13 mouse cellular contexts compared by ENCODE assay signal in genomic region chr4:150743508-150743907, GRCm38 (mm10).
DNase-seq lines count a peak whose midpoint lies in the region; ATAC-seq and TF ChIP-seq lines count a peak whose summit lies in the region.
"Had no signal": no experiment of that assay in that cellular context is flagged by ENCODE, and none has a peak within 500 bp of the region (broad histone marks: within the 10 kb centered on the region; RNA-seq: fewer than 3 reads in every experiment).

No protein-coding gene starts in this region.

- H3K4me3 ChIP-seq in forebrain, embryonic 13.5 days = no peak overlapping the region
- no peak overlapping the region for H3K4me3 ChIP-seq in forebrain, embryonic 14.5 days (ENCODE audit: low read depth, low read length)
- no peak overlapping the region for H3K4me3 ChIP-seq in midbrain, embryonic 10.5 days
- H3K4me3 ChIP-seq in midbrain, embryonic 11.5 days (ENCODE audit: low read depth, low read length) = no peak overlapping the region
- H3K4me3 ChIP-seq in liver, postnatal 0 days (ENCODE audit: low read depth, low read length) = no peak overlapping the region
- H3K4me3 ChIP-seq: midbrain, embryonic 12.5 days had no signal

- H3K27me3 ChIP-seq in forebrain, embryonic 13.5 days = no peaks in the 10 kb centered on the region
- H3K27me3 ChIP-seq in forebrain, embryonic 14.5 days (replicated peaks; ENCODE audit: control insufficient read depth, insufficient read depth, low read length) = no peaks in the 10 kb centered on the region
- no peaks in the 10 kb centered on the region for H3K27me3 ChIP-seq in midbrain, embryonic 10.5 days (ENCODE audit: low read depth, poor library complexity, severe bottlenecking)
- no peaks in the 10 kb centered on the region for H3K27me3 ChIP-seq in midbrain, embryonic 11.5 days (ENCODE audit: control insufficient read depth, insufficient read depth, low read length)
- H3K27me3 ChIP-seq in liver, postnatal 0 days (ENCODE audit: insufficient read depth, low read length) = no peaks in the 10 kb centered on the region
- H3K27me3 ChIP-seq: midbrain, embryonic 12.5 days had no signal

- TF ChIP-seq EP300 in liver, postnatal 0 days (IDR thresholded peaks at IDR 0.05; ENCODE audit: low read depth) = no peak

- no peaks in the 10 kb centered on the region for H3K9me3 ChIP-seq in forebrain, embryonic 13.5 days (replicated peaks)
- H3K9me3 ChIP-seq in forebrain, embryonic 14.5 days (replicated peaks; ENCODE audit: control insufficient read depth, low read length) = no peaks in the 10 kb centered on the region
- H3K9me3 ChIP-seq in midbrain, embryonic 10.5 days (replicated peaks) = no peaks in the 10 kb centered on the region
- no peaks in the 10 kb centered on the region for H3K9me3 ChIP-seq in midbrain, embryonic 11.5 days (ENCODE audit: control insufficient read depth, low read length)
- no peaks in the 10 kb centered on the region for H3K9me3 ChIP-seq in liver, postnatal 0 days (ENCODE audit: low read length)
- H3K9me3 ChIP-seq: midbrain, embryonic 12.5 days had no signal

- H3K9ac ChIP-seq in forebrain, embryonic 13.5 days = no peak overlapping the region
- no peak overlapping the region for H3K9ac ChIP-seq in forebrain, embryonic 14.5 days (ENCODE audit: low read length)
- H3K9ac ChIP-seq in midbrain, embryonic 11.5 days (ENCODE audit: low read length) = no peak overlapping the region
- H3K9ac ChIP-seq in liver, postnatal 0 days (replicated peaks) = no peak overlapping the region
- H3K9ac ChIP-seq: midbrain, embryonic 12.5 days had no signal

- H3K4me1 ChIP-seq in forebrain, embryonic 13.5 days = peaks cover 11% of the 10 kb centered on the region; the same call in 1 of the 2 replicates
- peaks cover 5% of the 10 kb centered on the region; the same call in 1 of the 2 replicates for H3K4me1 ChIP-seq in forebrain, embryonic 14.5 days (ENCODE audit: control insufficient read depth, insufficient read depth, low read length)
- peaks cover 34% of the 10 kb centered on the region for H3K4me1 ChIP-seq in midbrain, embryonic 10.5 days
- H3K4me1 ChIP-seq in midbrain, embryonic 11.5 days (ENCODE audit: control insufficient read depth, insufficient read depth, low read length) = peaks cover 3% of the 10 kb centered on the region
- peaks cover 11% of the 10 kb centered on the region; the same call in 1 of the 2 replicates for H3K4me1 ChIP-seq in liver, postnatal 0 days (ENCODE audit: insufficient read depth)

- peak; percentile 16; the same call in 1 of the 2 replicates for ATAC-seq in forebrain, embryonic 13.5 days
- ATAC-seq in forebrain, embryonic 14.5 days = no peak
- ATAC-seq in midbrain, embryonic 11.5 days (ENCODE audit: low FRiP score) = no peak
- ATAC-seq in granulocyte monocyte progenitor cell, adult 5-6 weeks (replicated peaks; ENCODE audit: poor library complexity, severe bottlenecking) = peak; percentile 41
- ATAC-seq in liver, postnatal 0 days = no peak

- 59% methylated on average over 7 of the region's 8 CpGs for WGBS in forebrain, embryonic 13.5 days
- WGBS in forebrain, embryonic 14.5 days = 59% methylated on average over 8 of the region's 8 CpGs
- 77% methylated on average over 7 of the region's 8 CpGs for WGBS in midbrain, embryonic 10.5 days
- WGBS in midbrain, embryonic 11.5 days = 74% methylated on average over 6 of the region's 8 CpGs
- 60% methylated on average over 7 of the region's 8 CpGs for whole genome bisulfite sequencing in liver, postnatal 0 days (ENCODE audit: insufficient replicate concordance)

- H3K36me3 ChIP-seq in forebrain, embryonic 13.5 days (ENCODE audit: poor library complexity, severe bottlenecking) = no peaks in the 10 kb centered on the region
- no peaks in the 10 kb centered on the region for H3K36me3 ChIP-seq in forebrain, embryonic 14.5 days (ENCODE audit: control insufficient read depth, insufficient read depth, low read length)
- no peaks in the 10 kb centered on the region for H3K36me3 ChIP-seq in midbrain, embryonic 10.5 days
- no peaks in the 10 kb centered on the region for H3K36me3 ChIP-seq in midbrain, embryonic 11.5 days (ENCODE audit: control insufficient read depth, insufficient read depth, low read length)
- H3K36me3 ChIP-seq in liver, postnatal 0 days (replicated peaks; ENCODE audit: insufficient read depth, low read length) = no peaks in the 10 kb centered on the region
- H3K36me3 ChIP-seq: midbrain, embryonic 12.5 days had no signal

- no peak for DNase-seq in forebrain, embryonic 14.5 days (ENCODE audit: low spot score)
- no peak for DNase-seq in midbrain, embryonic 10.5 days (ENCODE audit: low spot score)
- DNase-seq in midbrain, embryonic 11.5 days (ENCODE audit: low spot score, missing footprints) = no peak
- DNase-seq in naive thymus-derived CD4-positive, alpha-beta T cell, adult 2 months (ENCODE audit: low read depth) = peak; percentile 43
- DNase-seq in liver, postnatal 0 days = no peak
- no peak for DNase-seq in right cerebral cortex, adult 2 months (ENCODE audit: low spot score in 2 of 2)
- DNase-seq: adrenal gland, postnatal 10 days; heart, adult 18-20 months; heart, postnatal 4 days; spleen, adult 18-20 months had no signal

- TF ChIP-seq CTCF in liver, postnatal 0 days (IDR thresholded peaks at IDR 0.05; ENCODE audit: low read depth) = no peak

- H3K4me2 ChIP-seq in forebrain, embryonic 13.5 days = no peak overlapping the region
- H3K4me2 ChIP-seq in forebrain, embryonic 14.5 days (ENCODE audit: low read length) = no peak overlapping the region
- H3K4me2 ChIP-seq in midbrain, embryonic 11.5 days = no peak overlapping the region
- H3K4me2 ChIP-seq in liver, postnatal 0 days (ENCODE audit: low read depth, low read length) = no peak overlapping the region
- H3K4me2 ChIP-seq: midbrain, embryonic 12.5 days had no signal

- no peak overlapping the region for H3K27ac ChIP-seq in forebrain, embryonic 13.5 days
- no peak overlapping the region for H3K27ac ChIP-seq in forebrain, embryonic 14.5 days (ENCODE audit: low read depth, low read length)
- H3K27ac ChIP-seq in midbrain, embryonic 10.5 days (replicated peaks) = peak overlapping the region; percentile 59; the same call in 1 of the 2 replicates
- no peak overlapping the region for H3K27ac ChIP-seq in midbrain, embryonic 11.5 days (ENCODE audit: low read depth, low read length)
- no peak overlapping the region for H3K27ac ChIP-seq in liver, postnatal 0 days (ENCODE audit: low read depth)
- H3K27ac ChIP-seq: midbrain, embryonic 12.5 days had no signal

Comparison
In these comparisons a context has a peak if more than half of its experiments do, and no peak if none do; other contexts are left out.
1. ATAC-seq: peak in forebrain, embryonic 13.5 days (single experiment) and granulocyte monocyte progenitor cell, adult 5-6 weeks (single experiment); none in forebrain, embryonic 14.5 days (single experiment), midbrain, embryonic 11.5 days (single experiment) and liver, postnatal 0 days (single experiment).